Mouse (Mus musculus): Measurements from ENCODE around the gene Adgrf5. TPM values are rescaled to one million over a fixed set of nuclear protein-coding genes. Genes with fewer than 3 reads are reported as not detected.

The Adgrf5 gene
- total RNA-seq, 2 experiments from 2014 or later: 78.8 to 85.4 TPM

DNA sequence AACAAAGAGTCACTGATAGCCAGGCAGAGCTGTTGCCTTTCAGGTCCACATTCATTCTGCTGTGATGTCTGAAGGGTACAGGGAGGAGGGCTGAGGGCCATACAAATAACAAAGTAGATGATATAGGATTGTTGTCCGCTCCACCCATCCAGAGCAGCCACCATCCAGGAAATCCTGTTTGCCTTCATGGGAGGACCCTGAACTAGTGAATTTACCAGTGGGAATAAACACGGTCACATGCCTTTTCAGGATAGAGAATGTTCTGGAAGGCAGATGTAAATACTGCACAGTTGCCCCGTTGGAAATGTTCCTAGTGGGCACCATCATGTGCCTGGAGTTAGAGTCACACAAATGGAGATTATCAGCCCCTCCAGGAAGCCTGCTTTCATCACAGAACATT lies 60.1 kb downstream of the Adgrf5 start:
- DNase-seq: no peak
- TF ChIP-seq CTCF (IDR thresholded peaks at IDR 0.05): no peak
- Histone ChIP-seq H3K4me3 (no peak overlapping the region), H3K27ac (peak overlapping the region; percentile 48)
- intact Hi-C loops (cut with DNase I): no loop called here

- no peak for TF ChIP-seq CTCF (IDR thresholded peaks at IDR 0.05)
- intact Hi-C loops (cut with DNase I): no loop called here
- H3K4me3 ChIP-seq: no peak overlapping the region
- no peak for DNase-seq
- H3K27ac ChIP-seq: no peak overlapping the region
Measured at GRCm38 (mm10) chr17:43423953-43424352, 63.7 kb downstream of the Adgrf5 start.

DNA sequence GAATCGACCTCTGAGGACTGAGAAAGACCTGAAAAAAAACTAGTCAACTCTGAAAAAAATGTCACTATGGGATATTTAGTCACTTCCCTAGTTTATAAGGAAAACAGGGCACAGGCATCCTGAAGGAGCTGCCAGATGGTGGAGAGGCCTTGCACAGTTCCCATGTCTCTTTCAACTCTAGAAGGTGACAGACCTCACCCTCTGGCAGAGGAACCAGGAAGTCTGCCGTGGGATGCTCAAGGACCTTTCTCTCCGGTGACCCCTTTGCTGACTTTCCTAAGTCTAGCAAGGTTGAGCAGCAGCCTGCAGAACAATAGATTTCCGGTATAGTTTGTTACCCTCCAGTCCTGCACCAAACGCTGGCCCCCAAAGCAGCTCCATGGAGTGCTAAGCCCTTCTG lies 71.4 kb downstream of the Adgrf5 start:
- no peak for TF ChIP-seq CTCF (IDR thresholded peaks at IDR 0.05)
- H3K4me3 ChIP-seq: no peak overlapping the region
- DNase-seq: no peak
- intact Hi-C loops (cut with DNase I): no loop called here
- H3K27ac ChIP-seq: no peak overlapping the region

DNA sequence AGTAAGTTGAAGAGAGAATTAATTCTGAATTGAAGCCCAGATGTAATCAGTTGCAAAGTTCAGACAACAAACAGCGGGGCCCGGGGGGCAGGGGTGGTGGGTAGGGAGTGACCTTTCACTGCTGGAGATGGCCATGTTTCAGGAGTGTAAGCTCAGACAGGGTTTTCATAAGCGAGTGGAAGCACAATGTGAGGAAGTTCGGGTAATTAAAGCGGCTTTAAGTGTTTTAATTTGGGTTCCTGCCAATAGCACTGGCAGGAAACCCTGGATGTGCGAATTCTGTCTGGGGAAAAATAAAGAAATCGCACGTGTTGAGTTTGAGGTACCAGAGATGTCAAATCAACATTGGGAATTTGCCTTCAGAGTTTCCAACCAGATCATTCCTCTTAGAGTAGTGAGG lies 74.2 kb downstream of the Adgrf5 start:
- no peak overlapping the region for H3K27ac ChIP-seq
- H3K4me3 ChIP-seq: no peak overlapping the region
- no peak for TF ChIP-seq CTCF (IDR thresholded peaks at IDR 0.05)
- no peak for DNase-seq
- intact Hi-C loops (cut with DNase I): no loop called here

- no peak overlapping the region for H3K27ac ChIP-seq
- H3K4me3 ChIP-seq: no peak overlapping the region
- TF ChIP-seq CTCF (IDR thresholded peaks at IDR 0.05): no peak
- intact Hi-C loops (cut with DNase I): no loop called here
- DNase-seq: no peak
Measured at GRCm38 (mm10) chr17:43451216-43451615, 91.0 kb downstream of the Adgrf5 start.

DNA sequence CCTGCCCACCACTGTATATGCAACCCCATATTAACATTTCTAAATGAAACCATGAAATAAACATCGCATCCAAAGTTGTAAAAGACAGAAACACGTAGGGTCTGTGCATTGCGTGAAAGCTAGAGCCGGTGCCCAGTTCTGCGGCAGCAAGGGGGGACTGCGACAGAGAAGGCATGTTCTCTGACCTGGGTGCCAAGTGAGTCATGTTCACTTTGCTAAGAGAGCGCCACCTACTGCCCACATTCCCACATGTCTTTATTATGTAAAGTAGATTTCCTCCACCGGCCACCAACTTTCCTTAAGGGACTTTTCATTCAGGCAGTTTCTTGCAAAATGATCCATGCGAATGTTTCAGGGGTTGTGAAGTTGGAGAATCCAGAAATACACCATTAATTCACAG lies 98.3 kb downstream of the Adgrf5 start:
- peak; percentile 82 for DNase-seq
- peak; percentile 81 for TF ChIP-seq CTCF (IDR thresholded peaks at IDR 0.05)

GRCm38 (mm10) chr17:43459737-43460230 lies 99.5 kb downstream of the Adgrf5 start:
- no peak for TF ChIP-seq CTCF (IDR thresholded peaks at IDR 0.05)
- H3K27ac ChIP-seq: peak overlapping the region; percentile 38

More for the DNA sequence above, 98.3 kb downstream of the Adgrf5 start:
- intact Hi-C loops (cut with DNase I): loop anchor here (1.0 to 2.0 kb wide), 3 partner anchors 132 to 446 kb away; no protein-coding TSS in a partner anchor
- H3K4me3 ChIP-seq: no peak overlapping the region; the same call in 1 of the 2 replicates
- peak overlapping the region; percentile 28; the same call in 1 of the 2 replicates for H3K27ac ChIP-seq

DNA sequence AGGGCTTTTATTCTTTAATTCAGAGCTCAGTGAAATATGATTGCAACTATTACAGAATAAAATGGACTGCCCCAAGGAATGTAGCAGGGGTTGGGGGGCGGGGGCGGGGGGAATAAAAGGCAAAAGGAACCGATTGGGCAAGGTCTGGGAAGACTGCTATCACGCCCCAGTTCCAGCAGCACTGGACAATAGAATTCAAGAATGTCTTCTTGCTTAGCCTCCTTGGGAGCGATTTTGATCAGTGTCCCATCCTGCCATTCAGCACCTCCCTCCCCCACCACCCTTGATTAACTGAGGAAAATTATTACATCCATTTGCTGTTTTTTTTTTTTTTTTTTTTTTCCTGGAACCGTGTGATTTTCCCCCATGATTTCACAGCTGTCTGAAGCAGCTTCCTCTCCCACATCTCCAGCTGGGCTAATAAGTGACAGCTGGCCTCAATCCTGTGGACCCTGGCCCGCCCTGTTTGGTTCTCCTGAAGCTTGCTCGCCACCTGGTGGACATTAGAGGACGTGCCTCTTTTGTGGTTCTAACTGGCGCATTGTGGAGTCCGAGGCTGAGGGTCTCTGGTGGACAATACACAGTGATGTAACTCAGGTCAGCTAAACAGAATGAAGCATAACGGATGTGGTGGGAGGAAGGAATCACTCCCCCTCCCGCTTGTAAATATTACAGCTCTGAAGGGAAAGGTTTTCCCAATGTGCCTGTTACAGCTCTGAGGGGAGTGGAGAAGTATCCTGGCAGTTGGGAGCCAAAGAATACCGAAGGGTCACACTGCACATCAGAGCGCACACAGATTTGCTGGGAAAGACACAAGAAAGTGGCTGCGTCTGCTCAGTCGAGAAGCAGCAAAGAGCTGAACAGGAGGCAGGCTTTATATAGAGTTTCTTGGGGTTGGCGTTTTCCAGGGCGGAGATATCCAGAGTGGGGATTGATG lies 100.3 kb downstream of the Adgrf5 start:
- TF ChIP-seq CTCF (IDR thresholded peaks at IDR 0.05): peak; percentile 83
- H3K4me3 ChIP-seq: 0 out of 2 replicates have a peak overlapping the region, but pooled peaks have one; percentile 1
- intact Hi-C loops (cut with DNase I): no loop called here
- H3K27ac ChIP-seq: peak overlapping the region; percentile 38
- peak; percentile 80 for DNase-seq

More at GRCm38 (mm10) chr17:43459737-43460230, 99.5 kb downstream of the Adgrf5 start:
- no peak overlapping the region for H3K4me3 ChIP-seq
- no peak for DNase-seq
- intact Hi-C loops (cut with DNase I): loop anchor here (2.0 kb wide), 2 partner anchors 133 to 447 kb away; no protein-coding TSS in a partner anchor

GRCm38 (mm10) chr17:43470039-43470438 lies 109.8 kb downstream of the Adgrf5 start:
- DNase-seq: no peak
- no peak overlapping the region for H3K27ac ChIP-seq
- no peak overlapping the region for H3K4me3 ChIP-seq
- no peak for TF ChIP-seq CTCF (IDR thresholded peaks at IDR 0.05)
- intact Hi-C loops (cut with DNase I): no loop called here

DNA sequence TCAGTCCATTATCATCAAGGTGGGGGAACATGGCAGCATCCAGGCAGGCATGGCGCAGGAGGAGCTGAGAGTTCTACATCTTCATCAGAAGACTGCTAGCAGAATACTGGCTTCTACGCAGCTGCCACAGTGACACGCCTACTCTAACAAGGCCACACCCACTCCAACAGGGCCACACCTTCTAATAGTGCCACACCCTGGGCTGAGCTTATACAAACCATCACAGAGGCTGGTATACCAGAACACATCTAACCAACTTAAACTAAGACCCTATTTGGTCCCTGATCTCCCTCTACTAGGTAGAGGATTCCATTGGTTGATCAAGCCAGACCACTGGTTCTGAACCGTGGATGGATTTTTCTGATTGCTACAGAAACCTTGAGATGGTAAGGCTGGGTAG lies 112.3 kb downstream of the Adgrf5 start:
- no peak overlapping the region for H3K4me3 ChIP-seq
- H3K27ac ChIP-seq: no peak overlapping the region
- no peak for DNase-seq
- TF ChIP-seq CTCF (IDR thresholded peaks at IDR 0.05): no peak
- intact Hi-C loops (cut with DNase I): no loop called here

- Histone ChIP-seq H3K27ac (no peak overlapping the region), H3K4me3 (no peak overlapping the region)
- intact Hi-C loops (cut with DNase I): no loop called here
- DNase-seq: no peak
- TF ChIP-seq CTCF (IDR thresholded peaks at IDR 0.05): no peak
Measured at GRCm38 (mm10) chr17:43474775-43475174, 114.5 kb downstream of the Adgrf5 start.

GRCm38 (mm10) chr17:43477621-43478020 lies 117.4 kb downstream of the Adgrf5 start:
- Histone ChIP-seq H3K4me3 (no peak overlapping the region), H3K27ac (no peak overlapping the region)
- no peak for TF ChIP-seq CTCF (IDR thresholded peaks at IDR 0.05)
- intact Hi-C loops (cut with DNase I): no loop called here
- DNase-seq: no peak

DNA sequence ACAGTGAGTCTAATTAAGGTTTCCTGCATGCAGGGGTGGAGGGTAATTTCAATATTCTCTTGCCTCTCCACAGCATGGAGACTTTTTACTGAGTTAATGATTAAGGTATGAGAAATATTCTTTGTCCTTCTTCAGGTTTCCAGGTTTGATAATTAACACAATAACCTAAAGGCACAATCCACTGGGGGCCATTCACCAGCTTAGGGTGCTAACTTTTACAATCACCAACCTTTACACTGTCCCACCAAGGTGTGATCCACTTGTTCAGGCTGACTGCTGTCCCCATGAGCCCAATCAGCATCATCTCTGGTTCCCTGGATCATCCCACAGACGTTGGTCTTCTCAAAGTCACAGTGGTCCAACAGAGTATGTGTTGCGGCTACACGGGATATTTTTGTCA lies 125.7 kb downstream of the Adgrf5 start:
- DNase-seq: no peak
- intact Hi-C loops (cut with DNase I): no loop called here
- Histone ChIP-seq H3K27ac (no peak overlapping the region), H3K4me3 (no peak overlapping the region)
- no peak for TF ChIP-seq CTCF (IDR thresholded peaks at IDR 0.05)

Data from gastrocnemius, adult 2 months (tissue).